Mouse (Mus musculus): ENCODE data around the gene Rtkn. TPM values are rescaled to one million over a fixed set of nuclear protein-coding genes. Genes with fewer than 3 reads are reported as not detected.

Gene Rtkn
- total and polyA plus RNA-seq, 3 experiments, result 0.47 to 1.3 (median 0.68) TPM

- Histone ChIP-seq H3K36me3 (replicated peaks in 1 of 2; ENCODE audit: control insufficient read depth in 1 of 2, insufficient read depth in 1 of 2, low read length in 1 of 2) (peaks cover 9 to 63% of the 10 kb centered on the region in 2 experiments), H3K27ac (ENCODE audit: insufficient read depth, low read depth) (no peak overlapping the region), H3K9ac (ENCODE audit: insufficient read depth, low read depth) (peak overlapping the region; percentile 77; the same call in 1 of the 2 replicates), H3K4me1 (ENCODE audit: control insufficient read depth in 1 of 2, insufficient read depth in 2 of 2) (peaks cover 13 to 39% of the 10 kb centered on the region in 2 experiments), H3K79me2 (replicated peaks; ENCODE audit: control insufficient read depth, extremely low read depth, insufficient read depth, poor library complexity, severe bottlenecking) (peaks cover 14% of the 10 kb centered on the region), H3K4me2 (ENCODE audit: insufficient read depth, low read depth, poor library complexity, severe bottlenecking) (peak overlapping the region; percentile 59), H3K27me3 (replicated peaks) (no peaks in the 10 kb centered on the region), H3K4me3 (replicated peaks in 1 of 3; ENCODE audit: low read depth in 2 of 3, low read length in 2 of 3, poor library complexity in 1 of 3) (peak overlapping the region; percentile 70 to 100 (median 99)), H3K9me3 (replicated peaks; ENCODE audit: low read length) (no peaks in the 10 kb centered on the region)
- no peak for TF ChIP-seq CHD1 (IDR thresholded peaks at IDR 0.05; ENCODE audit: low read depth, low read length)
- 0 out of 2 replicates have a peak, but pooled peaks have one; percentile 11 for TF ChIP-seq TCF12 (IDR thresholded peaks at IDR 0.05; ENCODE audit: low read depth, low read length)
- TF ChIP-seq SMC3 (IDR thresholded peaks at IDR 0.05; ENCODE audit: low read depth, low read length), result peak; percentile 70
- no peak for TF ChIP-seq MYC (IDR thresholded peaks at IDR 0.05; ENCODE audit: low read depth, low read length)
- TF ChIP-seq RCOR1 (conservative IDR thresholded peaks at IDR 0.05; ENCODE audit: low read depth, low read length), result no peak
- TF ChIP-seq MXI1 (IDR thresholded peaks at IDR 0.05; ENCODE audit: low read depth, low read length), result no peak
- no peak for TF ChIP-seq POLR2A (IDR thresholded peaks at IDR 0.05; ENCODE audit: low read depth, low read length)
- 0 out of 2 replicates have a peak, but pooled peaks have one; percentile 11 for TF ChIP-seq NELFE (IDR thresholded peaks at IDR 0.05; ENCODE audit: low read depth, low read length)
- TF ChIP-seq RAD21 (IDR thresholded peaks at IDR 0.05; ENCODE audit: low read depth, low read length), result peak; percentile 73
- peak; percentile 60; the same call in 1 of the 2 replicates for TF ChIP-seq MAX (IDR thresholded peaks at IDR 0.05; ENCODE audit: low read length)
- peak; percentile 34; the same call in 1 of the 2 replicates for TF ChIP-seq SIN3A (IDR thresholded peaks at IDR 0.05; ENCODE audit: low read length)
- no peak for TF ChIP-seq TBP (conservative IDR thresholded peaks at IDR 0.05; ENCODE audit: low read depth, low read length)
- peak; percentile 72 to 88 for TF ChIP-seq CTCF (conservative IDR thresholded peaks at IDR 0.05 in 1 of 2, IDR thresholded peaks at IDR 0.05 in 1 of 2; ENCODE audit: low read depth in 2 of 2, low read length in 2 of 2)
- in situ Hi-C loops (cut with MboI; ENCODE audit: low pct_ligation_motif_present, low pct_unique_long_range_greater_than_20kb, low sequenced_read_pairs) (no loop called here), dilution Hi-C loops (cut with MboI; ENCODE audit: extremely low pct_ligation_motif_present, extremely low pct_unique_long_range_greater_than_20kb, low sequenced_read_pairs) (no loop called here)
- peak; percentile 88 for DNase-seq (ENCODE audit: extremely low read depth)
Observed at GRCm38 (mm10) chr6:83107566-83108400, 27.5 kb upstream of the Rtkn start.

GRCm38 (mm10) chr6:83108762-83109668, 26.2 kb upstream of the Rtkn start, which contains the start of gene Mrpl53:
Mrpl53 (plus strand) TSS chr6:83109040.
- Histone ChIP-seq H3K36me3 (replicated peaks in 1 of 2; ENCODE audit: control insufficient read depth in 1 of 2, insufficient read depth in 1 of 2, low read length in 1 of 2) (peaks cover 9 to 52% of the 10 kb centered on the region in 2 experiments), H3K4me3 (replicated peaks in 1 of 3; ENCODE audit: low read depth in 2 of 3, low read length in 2 of 3, poor library complexity in 1 of 3) (peak within 1 kb of the TSS; percentile 70 to 100 (median 99)), H3K9ac (ENCODE audit: insufficient read depth, low read depth) (peak within 1 kb of the TSS; percentile 77), H3K9me3 (replicated peaks; ENCODE audit: low read length) (no peaks in the 10 kb centered on the region), H3K79me2 (replicated peaks; ENCODE audit: control insufficient read depth, extremely low read depth, insufficient read depth, poor library complexity, severe bottlenecking) (peaks cover 15% of the 10 kb centered on the region), H3K4me1 (ENCODE audit: control insufficient read depth in 1 of 2, insufficient read depth in 2 of 2) (peaks cover 8 to 40% of the 10 kb centered on the region in 2 experiments), H3K27ac (ENCODE audit: insufficient read depth, low read depth) (peak within 1 kb of the TSS; percentile 83), H3K4me2 (ENCODE audit: insufficient read depth, low read depth, poor library complexity, severe bottlenecking) (peak within 1 kb of the TSS; percentile 80), H3K27me3 (replicated peaks) (no peaks in the 10 kb centered on the region)
- DNase-seq (ENCODE audit: extremely low read depth), result peak; percentile 63
- in situ Hi-C loops (cut with MboI; ENCODE audit: low pct_ligation_motif_present, low pct_unique_long_range_greater_than_20kb, low sequenced_read_pairs), result no loop called here
- dilution Hi-C loops (cut with MboI; ENCODE audit: extremely low pct_ligation_motif_present, extremely low pct_unique_long_range_greater_than_20kb, low sequenced_read_pairs), result no loop called here
- 0 out of 2 replicates have a peak, but pooled peaks have one; percentile 14 for TF ChIP-seq MAX (IDR thresholded peaks at IDR 0.05; ENCODE audit: low read length)
- no peak for TF ChIP-seq JUN (IDR thresholded peaks at IDR 0.05; ENCODE audit: insufficient read depth, low read depth, low read length)
- TF ChIP-seq HCFC1 (IDR thresholded peaks at IDR 0.05; ENCODE audit: low read depth, low read length), result peak; percentile 95
- no peak for TF ChIP-seq RAD21 (IDR thresholded peaks at IDR 0.05; ENCODE audit: low read depth, low read length)
- peak; percentile 80 for TF ChIP-seq ELF1 (IDR thresholded peaks at IDR 0.05; ENCODE audit: low read depth, low read length)
- TF ChIP-seq CHD2 (IDR thresholded peaks at IDR 0.05; ENCODE audit: low read length), result peak; percentile 93
- peak; percentile 94; the same call in 1 of the 2 replicates for TF ChIP-seq KAT2A (IDR thresholded peaks at IDR 0.05; ENCODE audit: insufficient replicate concordance, low read length)
- TF ChIP-seq CTCF (conservative IDR thresholded peaks at IDR 0.05 in 1 of 2, IDR thresholded peaks at IDR 0.05 in 1 of 2; ENCODE audit: low read depth in 2 of 2, low read length in 2 of 2), result no peak
- TF ChIP-seq SMC3 (IDR thresholded peaks at IDR 0.05; ENCODE audit: low read depth, low read length), result no peak
- TF ChIP-seq ZNF384 (IDR thresholded peaks at IDR 0.05; ENCODE audit: low read depth, low read length), result no peak
- TF ChIP-seq MXI1 (IDR thresholded peaks at IDR 0.05; ENCODE audit: low read depth, low read length), result peak; percentile 74; the same call in 1 of the 2 replicates
- no peak for TF ChIP-seq EP300 (IDR thresholded peaks at IDR 0.05; ENCODE audit: low read length)
- TF ChIP-seq RCOR1 (conservative IDR thresholded peaks at IDR 0.05; ENCODE audit: low read depth, low read length), result no peak
- no peak for TF ChIP-seq USF1 (IDR thresholded peaks at IDR 0.05; ENCODE audit: low read depth, low read length)
- TF ChIP-seq JUND (conservative IDR thresholded peaks at IDR 0.05; ENCODE audit: low read depth, low read length), result no peak
- TF ChIP-seq MAFK (IDR thresholded peaks at IDR 0.05; ENCODE audit: insufficient replicate concordance, low read length), result no peak
- no peak for TF ChIP-seq E2F4 (IDR thresholded peaks at IDR 0.05; ENCODE audit: insufficient replicate concordance, low read depth, low read length)
- TF ChIP-seq TBP (conservative IDR thresholded peaks at IDR 0.05; ENCODE audit: low read depth, low read length), result peak; percentile 82
- TF ChIP-seq PAX5 (IDR thresholded peaks at IDR 0.05; ENCODE audit: low read length), result no peak
- TF ChIP-seq POLR2A (IDR thresholded peaks at IDR 0.05; ENCODE audit: low read depth, low read length), result peak; percentile 87
- TF ChIP-seq TCF12 (IDR thresholded peaks at IDR 0.05; ENCODE audit: low read depth, low read length), result peak; percentile 82
- peak; percentile 73 for TF ChIP-seq SIN3A (IDR thresholded peaks at IDR 0.05; ENCODE audit: low read length)
- peak; percentile 45 for TF ChIP-seq IRF4 (IDR thresholded peaks at IDR 0.05; ENCODE audit: low read depth, low read length)

Data from CH12.LX (cell line).